ENCODE assay signal across 11 mouse cellular contexts in the genomic region with DNA sequence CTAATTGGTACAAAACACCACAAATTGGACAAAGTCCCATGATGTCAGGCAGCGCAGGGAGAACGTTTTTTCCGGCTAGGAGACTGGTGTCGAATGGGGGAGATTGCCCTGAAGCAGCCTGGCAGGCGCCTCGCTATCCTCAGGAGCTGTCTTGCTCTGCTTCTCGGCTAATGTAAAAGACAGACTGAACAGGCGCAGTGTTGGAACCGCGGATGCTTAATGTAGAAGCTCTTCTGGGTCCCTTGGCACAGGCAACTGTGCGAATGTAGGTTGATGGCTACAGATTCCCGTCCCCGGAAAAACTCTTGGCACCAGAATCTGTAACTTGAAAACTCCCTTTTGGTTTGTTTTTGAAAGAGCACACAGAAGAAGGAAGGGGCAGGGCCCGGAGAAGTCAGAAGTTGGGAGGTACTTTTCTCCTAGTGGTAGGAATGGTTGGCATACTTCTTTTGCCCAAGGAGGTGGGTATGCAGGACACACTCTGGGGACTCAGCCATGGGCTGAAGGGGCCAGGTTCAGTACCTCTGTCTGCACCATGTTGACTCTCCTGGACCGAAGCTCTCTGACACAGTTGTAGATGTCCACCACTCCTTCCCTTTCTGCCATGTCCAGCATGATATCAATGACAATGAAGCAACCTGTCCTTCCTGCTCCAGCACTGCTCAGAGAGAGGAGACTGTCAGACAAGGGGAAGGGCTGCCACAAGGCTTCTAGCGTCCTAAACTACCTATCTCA.
DNase-seq lines count a peak whose midpoint lies in the region; ATAC-seq lines count a peak whose summit lies in the region.
"Had no signal": no experiment of that assay in that cellular context is flagged by ENCODE, and none has a peak within 500 bp of the region (broad histone marks: within the 10 kb centered on the region; RNA-seq: fewer than 3 reads in every experiment).

No protein-coding gene starts in this region.

- no peaks in the 10 kb centered on the region for H3K27me3 ChIP-seq in kidney, embryonic 16.5 days (ENCODE audit: insufficient read depth, low read length)
- H3K27me3 ChIP-seq in kidney, embryonic 14.5 days (ENCODE audit: control insufficient read depth, insufficient read depth, low read length), result peaks cover 2% of the 10 kb centered on the region; the same call in 1 of the 2 replicates
- 0 out of 2 replicates have a peak, but pooled peaks cover 5% of the 10 kb centered on the region for H3K27me3 ChIP-seq in embryonic facial prominence, embryonic 10.5 days (replicated peaks; ENCODE audit: low read depth, poor library complexity, severe bottlenecking)
- H3K27me3 ChIP-seq in hindbrain, embryonic 11.5 days (ENCODE audit: control insufficient read depth, insufficient read depth, low read length), result no peaks in the 10 kb centered on the region
- H3K27me3 ChIP-seq in midbrain, embryonic 12.5 days, result peaks cover 25% of the 10 kb centered on the region
- H3K27me3 ChIP-seq: CH12.LX; liver, embryonic 12.5 days had no signal

- DNase-seq in embryonic facial prominence, embryonic 10.5 days (ENCODE audit: low spot score), result no peak
- no peak for DNase-seq in hindbrain, embryonic 11.5 days (ENCODE audit: low spot score)
- DNase-seq in cerebellum, postnatal 36 days, result no peak
- no peak for DNase-seq in cerebellum, postnatal 25 days
- DNase-seq: cerebellum, postnatal 10 days had no signal

- 0 out of 2 replicates have a peak, but pooled peaks have one; percentile 14 for ATAC-seq in kidney, embryonic 16.5 days (ENCODE audit: low FRiP score, low TSS enrichment)
- no peak for ATAC-seq in kidney, embryonic 14.5 days (ENCODE audit: low FRiP score, low TSS enrichment)
- ATAC-seq in hindbrain, embryonic 11.5 days (ENCODE audit: low FRiP score), result no peak
- ATAC-seq in midbrain, embryonic 12.5 days (ENCODE audit: low FRiP score, low read depth), result no peak
- ATAC-seq in inflammation-experienced regulatory T-cells, adult 6 months, result no peak
- ATAC-seq: liver, embryonic 12.5 days had no signal

- no peaks in the 10 kb centered on the region for H3K9me3 ChIP-seq in kidney, embryonic 16.5 days (ENCODE audit: low read length)
- no peaks in the 10 kb centered on the region for H3K9me3 ChIP-seq in kidney, embryonic 14.5 days (ENCODE audit: control insufficient read depth, low read length)
- no peaks in the 10 kb centered on the region for H3K9me3 ChIP-seq in embryonic facial prominence, embryonic 10.5 days
- H3K9me3 ChIP-seq in hindbrain, embryonic 11.5 days (ENCODE audit: control insufficient read depth, low read length), result no peaks in the 10 kb centered on the region
- H3K9me3 ChIP-seq in midbrain, embryonic 12.5 days, result no peaks in the 10 kb centered on the region
- H3K9me3 ChIP-seq: liver, embryonic 12.5 days had no signal

- peaks cover 8% of the 10 kb centered on the region; the same call in 1 of the 2 replicates for H3K36me3 ChIP-seq in kidney, embryonic 16.5 days (ENCODE audit: insufficient read depth, low read length)
- H3K36me3 ChIP-seq in kidney, embryonic 14.5 days (ENCODE audit: control insufficient read depth, insufficient read depth, low read length), result peaks cover 9% of the 10 kb centered on the region; the same call in 1 of the 2 replicates
- H3K36me3 ChIP-seq in embryonic facial prominence, embryonic 10.5 days (replicated peaks), result no peaks in the 10 kb centered on the region
- no peaks in the 10 kb centered on the region for H3K36me3 ChIP-seq in hindbrain, embryonic 11.5 days (ENCODE audit: control insufficient read depth, insufficient read depth, low read length)
- no peaks in the 10 kb centered on the region for H3K36me3 ChIP-seq in midbrain, embryonic 12.5 days
- H3K36me3 ChIP-seq: liver, embryonic 12.5 days had no signal

- 88% methylated on average over 16 of the region's 16 CpGs for WGBS in kidney, embryonic 16.5 days
- 91% methylated on average over 16 of the region's 16 CpGs for whole genome bisulfite sequencing in kidney, embryonic 14.5 days
- WGBS in embryonic facial prominence, embryonic 10.5 days, result 91% methylated on average over 16 of the region's 16 CpGs
- 93% methylated on average over 16 of the region's 16 CpGs for WGBS in hindbrain, embryonic 11.5 days
- WGBS in midbrain, embryonic 12.5 days, result 91% methylated on average over 16 of the region's 16 CpGs

- H3K27ac ChIP-seq in kidney, embryonic 16.5 days (ENCODE audit: low read length), result peak overlapping the region; percentile 45; the same call in 1 of the 2 replicates
- H3K27ac ChIP-seq in kidney, embryonic 14.5 days (ENCODE audit: low read depth, low read length), result no peak overlapping the region
- H3K27ac ChIP-seq in embryonic facial prominence, embryonic 10.5 days (replicated peaks), result peak overlapping the region; percentile 79
- H3K27ac ChIP-seq in hindbrain, embryonic 11.5 days (ENCODE audit: low read depth, low read length), result 0 out of 2 replicates have a peak overlapping the region, but pooled peaks have one; percentile 17
- peak overlapping the region; percentile 31; the same call in 1 of the 2 replicates for H3K27ac ChIP-seq in midbrain, embryonic 12.5 days (replicated peaks)
- H3K27ac ChIP-seq: liver, embryonic 12.5 days had no signal

- H3K4me3 ChIP-seq in kidney, embryonic 16.5 days (ENCODE audit: low read length), result no peak overlapping the region
- H3K4me3 ChIP-seq in kidney, embryonic 14.5 days (ENCODE audit: low read length), result no peak overlapping the region
- H3K4me3 ChIP-seq in embryonic facial prominence, embryonic 10.5 days, result no peak overlapping the region
- no peak overlapping the region for H3K4me3 ChIP-seq in hindbrain, embryonic 11.5 days (ENCODE audit: low read depth, low read length)
- no peak overlapping the region for H3K4me3 ChIP-seq in midbrain, embryonic 12.5 days
- H3K4me3 ChIP-seq: liver, embryonic 12.5 days had no signal

- no peak overlapping the region for H3K9ac ChIP-seq in kidney, embryonic 16.5 days (replicated peaks; ENCODE audit: low read length)
- no peak overlapping the region for H3K9ac ChIP-seq in kidney, embryonic 14.5 days (ENCODE audit: low read depth, low read length)
- H3K9ac ChIP-seq in hindbrain, embryonic 11.5 days (ENCODE audit: low read depth, low read length), result no peak overlapping the region
- no peak overlapping the region for H3K9ac ChIP-seq in midbrain, embryonic 12.5 days (replicated peaks)
- H3K9ac ChIP-seq: liver, embryonic 12.5 days had no signal

- 0 out of 2 replicates have a peak overlapping the region, but pooled peaks have one; percentile 18 for H3K4me2 ChIP-seq in kidney, embryonic 16.5 days (replicated peaks; ENCODE audit: low read depth, low read length)
- H3K4me2 ChIP-seq in kidney, embryonic 14.5 days (replicated peaks; ENCODE audit: low read depth, low read length), result no peak overlapping the region
- no peak overlapping the region for H3K4me2 ChIP-seq in hindbrain, embryonic 11.5 days (replicated peaks; ENCODE audit: low read depth, low read length)
- H3K4me2 ChIP-seq in midbrain, embryonic 12.5 days (replicated peaks), result peak overlapping the region; percentile 26; the same call in 1 of the 2 replicates
- H3K4me2 ChIP-seq: liver, embryonic 12.5 days had no signal

- peaks cover 38% of the 10 kb centered on the region for H3K4me1 ChIP-seq in kidney, embryonic 16.5 days (ENCODE audit: insufficient read depth, low read length)
- peaks cover 27% of the 10 kb centered on the region for H3K4me1 ChIP-seq in kidney, embryonic 14.5 days (ENCODE audit: control insufficient read depth, insufficient read depth, low read length)
- H3K4me1 ChIP-seq in embryonic facial prominence, embryonic 10.5 days, result peaks cover 34% of the 10 kb centered on the region
- H3K4me1 ChIP-seq in hindbrain, embryonic 11.5 days (replicated peaks; ENCODE audit: control insufficient read depth, insufficient read depth, low read length), result no peaks in the 10 kb centered on the region
- peaks cover 26% of the 10 kb centered on the region for H3K4me1 ChIP-seq in midbrain, embryonic 12.5 days
- H3K4me1 ChIP-seq: liver, embryonic 12.5 days had no signal

Comparison
In these comparisons a context has a peak if more than half of its experiments do, and no peak if none do; other contexts are left out.
1. H3K4me2 ChIP-seq: peak in kidney, embryonic 16.5 days (single experiment) and midbrain, embryonic 12.5 days (single experiment); none in kidney, embryonic 14.5 days (single experiment) and hindbrain, embryonic 11.5 days (single experiment).